Mouse (Mus musculus) MEL (cell line): Measurements from ENCODE around the gene Evi2a. TPM values are rescaled to one million over a fixed set of nuclear protein-coding genes. Genes with fewer than 3 reads are reported as not detected.
A peak's percentile ranks its signal among the peaks of the same experiment; 100 is the strongest.

Experiments
- DNase-seq: peaks from one replicate; pipeline ENCODE4 v3.0.0; 2011; ENCODE audit warnings: low read depth, low spot score
- H3K27ac ChIP-seq: 2 replicates; pipeline ENCODE4 v1.5.1; 2012; ENCODE audit warnings: low read depth, mild to moderate bottlenecking, control low read depth, low read length, moderate library complexity; ENCODE audit not compliant: control insufficient read depth
- H3K27me3 ChIP-seq, 2 experiments: fragments of 150-350 bp in 1 of 2; sonication (generic) in 1 of 2; 2 replicates each; pipeline ENCODE4 v1.6.1; 2012; ENCODE audit warnings: low read length in 2 of 2, mild to moderate bottlenecking in 2 of 2, improper control_type of control experiment in 1 of 2, moderate library complexity in 1 of 2; ENCODE audit not compliant: insufficient read depth in 2 of 2, control insufficient read depth in 1 of 2
- H3K36me3 ChIP-seq, 2 experiments: 2 replicates each; pipeline ENCODE4 v1.6.1; 2012 to 2014; ENCODE audit warnings: low read length in 2 of 2, improper control_type of control experiment in 1 of 2, inconsistent platforms in 1 of 2, mild to moderate bottlenecking in 1 of 2; ENCODE audit not compliant: insufficient read depth in 2 of 2, control insufficient read depth in 1 of 2
- H3K4me1 ChIP-seq, 2 experiments: fragments of 150-350 bp in 1 of 2; sonication (generic) in 1 of 2; 2 replicates each; pipeline ENCODE4 v1.6.1; 2012; ENCODE audit warnings: low read length in 2 of 2, improper control_type of control experiment in 1 of 2, mild to moderate bottlenecking in 1 of 2; ENCODE audit not compliant: insufficient read depth in 2 of 2, control insufficient read depth in 1 of 2
- H3K4me3 ChIP-seq, 2 experiments: fragments of 150-350 bp in 1 of 2; sonication (generic) in 1 of 2; 2 replicates each; pipeline ENCODE4 v1.5.1; 2012; ENCODE audit warnings: low read depth in 2 of 2, low read length in 2 of 2, mild to moderate bottlenecking in 2 of 2, moderate library complexity in 2 of 2, control low read depth in 1 of 2, improper control_type of control experiment in 1 of 2; ENCODE audit not compliant: control insufficient read depth in 1 of 2, insufficient read depth in 1 of 2
- H3K79me2 ChIP-seq: 2 replicates; pipeline ENCODE4 v1.6.1; 2012; ENCODE audit warnings: mild to moderate bottlenecking, low read length, moderate library complexity; ENCODE audit not compliant: control insufficient read depth, poor library complexity, insufficient read depth
- H3K9ac ChIP-seq: 2 replicates; pipeline ENCODE4 v1.6.1; 2012; ENCODE audit warnings: low read depth, mild to moderate bottlenecking, control low read depth, low read length, moderate library complexity; ENCODE audit not compliant: control insufficient read depth, poor library complexity, severe bottlenecking
- H3K9me3 ChIP-seq: fragments of 150-350 bp; sonication (generic); replicated peaks from 2 replicates; pipeline ENCODE4 v1.6.1; 2012; ENCODE audit warnings: mild to moderate bottlenecking, low read length, improper control_type of control experiment, moderate library complexity; ENCODE audit not compliant: insufficient read depth
- CHD1 ChIP-seq: IDR thresholded peaks from 2 replicates; pipeline ENCODE4 v1.6.1; 2012; ENCODE audit warnings: low read depth, mild to moderate bottlenecking, inconsistent platforms, low read length, improper control_type of control experiment
- CHD2 ChIP-seq: IDR thresholded peaks from 2 replicates; pipeline ENCODE4 v1.6.1; 2011; ENCODE audit warnings: low read length, improper control_type of control experiment
- CTCF ChIP-seq, 3 experiments: IDR thresholded peaks in 2 of 3; conservative IDR thresholded peaks in 1 of 3; 2 replicates each; pipeline ENCODE4 v1.5.1; 2011 to 2012; ENCODE audit warnings: low read length in 3 of 3, low read depth in 2 of 3, mild to moderate bottlenecking in 2 of 3, improper control_type of control experiment in 1 of 3, inconsistent platforms in 1 of 3, mixed read lengths in 1 of 3, moderate library complexity in 1 of 3; ENCODE audit not compliant: control insufficient read depth in 1 of 3, insufficient read depth in 1 of 3, poor library complexity in 1 of 3, severe bottlenecking in 1 of 3
- E2F4 ChIP-seq: IDR thresholded peaks from 2 replicates; pipeline ENCODE4 v1.6.1; 2011; ENCODE audit warnings: low read depth, low read length, improper control_type of control experiment, borderline replicate concordance
- ETS1 ChIP-seq: IDR thresholded peaks from 2 replicates; pipeline ENCODE4 v1.6.1; 2012; ENCODE audit warnings: low read depth, mild to moderate bottlenecking, inconsistent platforms, low read length, improper control_type of control experiment, moderate library complexity
- GATA1 ChIP-seq: IDR thresholded peaks from 2 replicates; pipeline ENCODE4 v1.6.1; 2011; ENCODE audit warnings: low read depth, low read length, improper control_type of control experiment
- KAT2A ChIP-seq: conservative IDR thresholded peaks from 2 replicates; pipeline ENCODE4 v1.6.1; 2012; ENCODE audit warnings: low read depth, low read length, improper control_type of control experiment, inconsistent platforms
- MAFK ChIP-seq: IDR thresholded peaks from 2 replicates; pipeline ENCODE4 v1.6.1; 2011; ENCODE audit warnings: low read depth, mild to moderate bottlenecking, low read length, improper control_type of control experiment, borderline replicate concordance
- POLR2A ChIP-seq, 2 experiments: IDR thresholded peaks; 2 replicates each; pipeline ENCODE4 v1.6.1; 2011 to 2012; ENCODE audit warnings: low read length in 2 of 2, mild to moderate bottlenecking in 2 of 2, control low read depth in 1 of 2, improper control_type of control experiment in 1 of 2, low read depth in 1 of 2, moderate library complexity in 1 of 2; ENCODE audit not compliant: control insufficient read depth in 1 of 2, insufficient read depth in 1 of 2, poor library complexity in 1 of 2
- POLR2AphosphoS2 ChIP-seq: IDR thresholded peaks from 2 replicates; pipeline ENCODE4 v1.6.1; 2011; ENCODE audit warnings: low read length, improper control_type of control experiment
- RAD21 ChIP-seq: IDR thresholded peaks from 2 replicates; pipeline ENCODE4 v1.6.1; 2011; ENCODE audit warnings: mild to moderate bottlenecking, low read depth, low read length, improper control_type of control experiment
- SIN3A ChIP-seq: IDR thresholded peaks from 2 replicates; pipeline ENCODE4 v1.6.1; 2012; ENCODE audit warnings: low read length, improper control_type of control experiment, inconsistent platforms
- USF1 ChIP-seq: IDR thresholded peaks from 2 replicates; pipeline ENCODE4 v1.6.1; 2014; ENCODE audit warnings: low read depth, mild to moderate bottlenecking, inconsistent platforms, low read length, improper control_type of control experiment, moderate library complexity
- ZKSCAN1 ChIP-seq: IDR thresholded peaks from 2 replicates; pipeline ENCODE4 v1.6.1; 2012; ENCODE audit warnings: low read depth, mild to moderate bottlenecking, inconsistent platforms, low read length, improper control_type of control experiment, moderate library complexity
- ZNF384 ChIP-seq: IDR thresholded peaks from 2 replicates; pipeline ENCODE4 v1.6.1; 2012; ENCODE audit warnings: low read depth, mild to moderate bottlenecking, inconsistent platforms, low read length, improper control_type of control experiment
- polyA plus RNA-seq, 2 experiments: library from polyadenylated mRNA; stranded (reverse) in 1 of 2; unstranded in 1 of 2; fragments of >175 nt in 1 of 2; fragments of >200 nt in 1 of 2; gene quantifications; 2 replicates each; pipeline versions ENCODE4 v1.2.1 to v1.2.4; 2012; ENCODE audit warnings: low replicate concordance in 2 of 2, low read depth in 1 of 2; ENCODE audit not compliant: insufficient read length in 2 of 2, insufficient read depth in 1 of 2, missing spikeins in 1 of 2
- total RNA-seq: library from RNA; depleted of rRNA; stranded (reverse); fragments of 300-350 nt; gene quantifications from 2 replicates; pipeline ENCODE4 v1.2.3, GENCODE M21; 2012

The Evi2a gene
- total and polyA plus RNA-seq, 3 experiments = 0.18 to 0.19 TPM; not detected in 1

GRCm38 (mm10) chr11:79552622-79553021, 22.2 kb upstream of the Evi2a start:
- H3K79me2 ChIP-seq = no peaks in the 10 kb centered on the region
- DNase-seq = peak; percentile 49
- H3K4me3 ChIP-seq = no peak overlapping the region
- TF ChIP-seq USF1 (no peak), ETS1 (peak; percentile 66), GATA1 (0 out of 2 replicates have a peak, but pooled peaks have one; percentile 12), CHD2 (no peak), RAD21 (no peak), KAT2A (no peak), E2F4 (no peak), SIN3A (peak; percentile 25; the same call in 1 of the 2 replicates)
- no peaks in the 10 kb centered on the region for H3K4me1 ChIP-seq
- no peak overlapping the region for H3K9ac ChIP-seq
- no peaks in the 10 kb centered on the region for H3K9me3 ChIP-seq
- H3K27ac ChIP-seq = no peak overlapping the region
- H3K36me3 ChIP-seq = peaks cover 2 to 26% of the 10 kb centered on the region in 2 experiments; a peak in 3 of 4 replicates
- no peaks in the 10 kb centered on the region for H3K27me3 ChIP-seq

GRCm38 (mm10) chr11:79536293-79536692, 5.9 kb upstream of the Evi2a start:
- Histone ChIP-seq H3K9me3 (no peaks in the 10 kb centered on the region), H3K79me2 (no peaks in the 10 kb centered on the region), H3K27ac (no peak overlapping the region), H3K4me1 (peaks cover 0 to 4% of the 10 kb centered on the region in 2 experiments; a peak in 3 of 4 replicates), H3K27me3 (no peaks in the 10 kb centered on the region), H3K4me3 (no peak overlapping the region), H3K36me3 (peaks cover 0 to 3% of the 10 kb centered on the region in 2 experiments; a peak in 1 of 4 replicates), H3K9ac (no peak overlapping the region)
- TF ChIP-seq MAFK (no peak), ETS1 (no peak), ZNF384 (0 out of 2 replicates have a peak, but pooled peaks have one; percentile 15)
- DNase-seq = no peak

GRCm38 (mm10) chr11:79535554-79535953, 5.1 kb upstream of the Evi2a start:
- Histone ChIP-seq H3K27ac (no peak overlapping the region), H3K27me3 (no peaks in the 10 kb centered on the region), H3K4me1 (peaks cover 0 to 4% of the 10 kb centered on the region in 2 experiments; a peak in 3 of 4 replicates), H3K79me2 (no peaks in the 10 kb centered on the region), H3K9ac (no peak overlapping the region), H3K36me3 (peaks cover 0 to 3% of the 10 kb centered on the region in 2 experiments; a peak in 1 of 4 replicates), H3K9me3 (no peaks in the 10 kb centered on the region), H3K4me3 (no peak overlapping the region)
- no peak for DNase-seq
- no peak for TF ChIP-seq USF1
- no peak for TF ChIP-seq POLR2A (IDR thresholded peaks at IDR 0.05; ENCODE audit: control insufficient read depth in 1 of 2, insufficient read depth in 1 of 2, low read depth in 1 of 2, low read length in 2 of 2, poor library complexity in 1 of 2)
- no peak for TF ChIP-seq GATA1
- TF ChIP-seq POLR2AphosphoS2 = no peak
- TF ChIP-seq CHD1 = no peak
- TF ChIP-seq SIN3A = no peak
- TF ChIP-seq ZKSCAN1 = no peak
- no peak for TF ChIP-seq CTCF (IDR thresholded peaks at IDR 0.05 in 2 of 3, conservative IDR thresholded peaks at IDR 0.05 in 1 of 3; ENCODE audit: control insufficient read depth in 1 of 3, insufficient read depth in 1 of 3, low read depth in 2 of 3, low read length in 3 of 3, poor library complexity in 1 of 3, severe bottlenecking in 1 of 3)
- no peak for TF ChIP-seq CHD2
